Mouse (Mus musculus): Measurements from ENCODE around the gene Bcl2l13. TPM values are rescaled to one million over a fixed set of nuclear protein-coding genes. Genes with fewer than 3 reads are reported as not detected.

Bcl2l13 gene
- 10 to 100 TPM; 19.8 to 21.2 TPM for polyA plus RNA-seq (2017; shearing (Covaris generic))

GRCm38 (mm10) chr6:120835474-120836374, at the start of gene Bcl2l13:
Gene Bcl2l13 (plus strand): TSS chr6:120836212.

GRCm38 (mm10) chr6:120822307-120822928, 13.6 kb upstream of the Bcl2l13 start, which contains the start of gene Atp6v1e1:
Gene Atp6v1e1 (minus strand): TSS chr6:120822793.

GRCm38 (mm10) chr6:120916074-120916971, 80.3 kb downstream of the Bcl2l13 start, which contains the start of gene Bid:
Gene Bid (minus strand): TSS chr6:120916853.

Other genes starting within 250 kb of the Bcl2l13 start
- gene Cecr2, start 169.8 kb upstream of the Bcl2l13 start, polyA plus RNA-seq (2017; shearing (Covaris generic)), result 1 to 10 TPM in 1 of 2 experiments, under 1 TPM in 1; 0.27 to 1.1 TPM
- gene Slc25a18, start 62.6 kb upstream of the Bcl2l13 start, polyA plus RNA-seq (2017; shearing (Covaris generic)), result not detected
- gene Atp6v1e1, start 13.4 kb upstream of the Bcl2l13 start, polyA plus RNA-seq (2017; shearing (Covaris generic)), result 100 to 1,000 TPM; 159 to 167 TPM
- gene Bid, start 80.6 kb downstream of the Bcl2l13 start, polyA plus RNA-seq (2017; shearing (Covaris generic)), result 10 to 100 TPM; 42.1 to 65.6 TPM